14 mouse cellular contexts compared by ENCODE assay signal in the genomic region with DNA sequence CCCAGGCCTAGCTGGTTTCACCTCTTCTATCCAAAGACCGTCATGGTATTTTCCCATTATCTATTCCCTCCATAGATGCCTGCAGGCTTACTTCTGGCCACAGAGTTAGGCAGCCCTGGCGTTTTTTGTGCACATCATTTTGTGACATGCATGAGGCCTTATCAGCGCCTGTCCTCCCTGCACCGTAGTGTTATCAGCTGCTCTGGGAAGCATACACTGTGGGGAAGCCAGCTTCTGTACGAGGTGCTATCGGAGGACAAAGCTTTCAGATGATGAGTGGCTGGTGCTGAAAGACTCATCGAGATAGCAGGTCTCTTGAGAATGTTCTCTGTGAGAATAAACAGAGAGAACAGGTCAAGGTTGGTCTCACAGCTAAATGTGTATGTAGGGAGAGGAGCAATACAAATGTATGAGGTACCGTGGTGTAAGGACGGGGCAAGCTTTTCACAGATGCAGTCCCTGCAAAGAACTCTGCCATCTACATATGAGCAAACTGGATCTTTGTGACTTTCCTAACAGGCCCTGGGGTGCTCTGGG.
"Had no signal": no experiment of that assay in that cellular context is flagged by ENCODE, and none has a peak within 500 bp of the region (broad histone marks: within the 10 kb centered on the region; RNA-seq: fewer than 3 reads in every experiment).

No protein-coding gene starts in this region.

- H3K4me3 ChIP-seq: left cerebral cortex, adult 2 months; limb, embryonic 10.5 days; lung, embryonic 15.5 days; megakaryocyte, embryonic 14.5 days; midbrain, embryonic 15.5 days; neural tube, embryonic 13.5 days had no signal

- DNase-seq: lung, postnatal 14 days; retina, postnatal 1 day; right cerebral cortex, postnatal 4 days; spleen, adult 18-20 months; thymus, adult 18-20 months; thymus, postnatal 14 days had no signal

- H3K4me1 ChIP-seq: lung, embryonic 15.5 days; megakaryocyte, embryonic 14.5 days had no signal

- H3K9ac ChIP-seq: lung, embryonic 15.5 days; midbrain, embryonic 15.5 days; neural tube, embryonic 13.5 days had no signal

- ATAC-seq: midbrain, embryonic 15.5 days had no signal

- H3K9me3 ChIP-seq: limb, embryonic 10.5 days; lung, embryonic 15.5 days; midbrain, embryonic 15.5 days; neural tube, embryonic 13.5 days had no signal

- H3K27me3 ChIP-seq: lung, embryonic 15.5 days; megakaryocyte, embryonic 14.5 days; neural tube, embryonic 13.5 days had no signal

- H3K27ac ChIP-seq: left cerebral cortex, adult 2 months; limb, embryonic 10.5 days; lung, embryonic 15.5 days; macrophage; midbrain, embryonic 15.5 days; neural tube, embryonic 13.5 days had no signal

- H3K36me3 ChIP-seq: limb, embryonic 10.5 days; lung, embryonic 15.5 days; midbrain, embryonic 15.5 days; neural tube, embryonic 13.5 days had no signal

- H3K4me2 ChIP-seq: lung, embryonic 15.5 days; midbrain, embryonic 11.5 days; midbrain, embryonic 15.5 days; neural tube, embryonic 13.5 days had no signal
